Comparison of ENCODE assay signal across 23 mouse cellular contexts in the genomic region with DNA sequence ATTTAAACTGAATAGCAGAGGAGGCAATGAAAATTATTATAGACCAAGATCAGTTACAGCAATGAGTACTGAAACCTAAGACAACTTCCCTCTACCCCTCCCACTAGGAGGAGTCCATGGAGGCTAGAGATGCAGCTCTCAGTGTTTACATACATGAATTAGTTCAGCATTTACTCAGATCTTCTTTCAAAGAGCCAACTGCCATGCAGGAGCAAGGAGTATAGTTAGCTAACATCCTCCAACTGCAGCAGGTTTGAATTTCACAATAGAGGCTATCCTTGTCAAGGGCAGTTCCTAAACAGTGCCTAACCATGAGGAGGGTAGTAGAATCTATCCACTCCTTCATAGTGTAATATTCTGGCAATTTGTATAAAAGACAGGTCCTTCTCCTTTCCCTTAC. TPM values are rescaled to one million over a fixed set of nuclear protein-coding genes. Genes with fewer than 3 reads are reported as not detected.
DNase-seq lines count a peak whose midpoint lies in the region; ATAC-seq and TF ChIP-seq lines count a peak whose summit lies in the region.
"Had no signal": no experiment of that assay in that cellular context is flagged by ENCODE, and none has a peak within 500 bp of the region (broad histone marks: within the 10 kb centered on the region; RNA-seq: fewer than 3 reads in every experiment).

No protein-coding gene starts in this region.

- no peak overlapping the region for H3K27ac ChIP-seq in intestine, embryonic 16.5 days (ENCODE audit: low read length)
- H3K27ac ChIP-seq in intestine, postnatal 0 days (ENCODE audit: low read depth, low read length), result no peak overlapping the region
- H3K27ac ChIP-seq in embryonic facial prominence, embryonic 15.5 days (replicated peaks), result 0 out of 2 replicates have a peak overlapping the region, but pooled peaks have one; percentile 22
- H3K27ac ChIP-seq: embryonic facial prominence, embryonic 12.5 days; forebrain, embryonic 13.5 days; heart, adult 2 months; heart, embryonic 15.5 days; hindbrain, embryonic 10.5 days had no signal

- DNase-seq in skeletal muscle tissue, adult 2 months (ENCODE audit: low read depth, low spot score), result peak; percentile 39
- DNase-seq: adrenal gland, adult 2 months; adrenal gland, postnatal 25 days; cerebellum, adult 8-10 months; cerebellum, postnatal 14 days; embryo, embryonic 11 days; forebrain, postnatal 0 days; gastrocnemius, postnatal 25 days; heart, adult 2 months; heart, postnatal 14 days had no signal

- no peak overlapping the region for H3K9ac ChIP-seq in intestine, embryonic 16.5 days (ENCODE audit: low read depth, low read length)
- no peak overlapping the region for H3K9ac ChIP-seq in intestine, postnatal 0 days (ENCODE audit: low read depth, low read length)
- no peak overlapping the region for H3K9ac ChIP-seq in embryonic facial prominence, embryonic 15.5 days
- H3K9ac ChIP-seq: embryonic facial prominence, embryonic 12.5 days; forebrain, embryonic 13.5 days; forebrain, postnatal 0 days; heart, embryonic 15.5 days had no signal

- no peaks in the 10 kb centered on the region for H3K9me3 ChIP-seq in intestine, embryonic 16.5 days (ENCODE audit: control insufficient read depth, low read length)
- no peaks in the 10 kb centered on the region for H3K9me3 ChIP-seq in intestine, postnatal 0 days (ENCODE audit: control insufficient read depth)
- no peaks in the 10 kb centered on the region for H3K9me3 ChIP-seq in embryonic facial prominence, embryonic 15.5 days (replicated peaks)
- H3K9me3 ChIP-seq: embryonic facial prominence, embryonic 12.5 days; forebrain, embryonic 13.5 days; heart, embryonic 15.5 days; hindbrain, embryonic 10.5 days had no signal

- peak; percentile 50; the same call in 1 of the 2 replicates for ATAC-seq in intestine, embryonic 16.5 days
- ATAC-seq in intestine, postnatal 0 days, result no peak
- ATAC-seq in embryonic facial prominence, embryonic 15.5 days (ENCODE audit: insufficient number of reproducible peaks, low FRiP score, low TSS enrichment, low read depth), result no peak
- ATAC-seq in granulocyte monocyte progenitor cell, adult 5-6 weeks (replicated peaks; ENCODE audit: poor library complexity, severe bottlenecking), result peak; percentile 78
- ATAC-seq in cerebellum, adult (ENCODE audit: insufficient number of reproducible peaks, low FRiP score, low TSS enrichment), result no peak
- ATAC-seq: forebrain, embryonic 13.5 days; forebrain, postnatal 0 days; hindbrain, embryonic 16.5 days; inflammation-experienced regulatory T-cells, adult 6 months had no signal

- H3K36me3 ChIP-seq in intestine, embryonic 16.5 days (ENCODE audit: control insufficient read depth, insufficient read depth, low read length), result no peaks in the 10 kb centered on the region
- H3K36me3 ChIP-seq in intestine, postnatal 0 days (ENCODE audit: control insufficient read depth, insufficient read depth), result no peaks in the 10 kb centered on the region
- H3K36me3 ChIP-seq in embryonic facial prominence, embryonic 15.5 days, result no peaks in the 10 kb centered on the region
- H3K36me3 ChIP-seq: embryonic facial prominence, embryonic 12.5 days; heart, embryonic 15.5 days had no signal

- H3K4me2 ChIP-seq in intestine, embryonic 16.5 days (ENCODE audit: low read depth, low read length), result no peak overlapping the region
- no peak overlapping the region for H3K4me2 ChIP-seq in intestine, postnatal 0 days (replicated peaks; ENCODE audit: low read depth)
- H3K4me2 ChIP-seq in embryonic facial prominence, embryonic 15.5 days (replicated peaks), result no peak overlapping the region
- H3K4me2 ChIP-seq: embryonic facial prominence, embryonic 12.5 days; forebrain, embryonic 13.5 days; heart, embryonic 11.5 days; heart, embryonic 15.5 days had no signal

- no peak overlapping the region for H3K4me3 ChIP-seq in intestine, embryonic 16.5 days (ENCODE audit: low read length)
- no peak overlapping the region for H3K4me3 ChIP-seq in intestine, postnatal 0 days (ENCODE audit: low read depth, low read length)
- H3K4me3 ChIP-seq in embryonic facial prominence, embryonic 15.5 days (replicated peaks), result no peak overlapping the region
- H3K4me3 ChIP-seq: embryonic facial prominence, embryonic 12.5 days; forebrain, embryonic 13.5 days; heart, adult 2 months; heart, embryonic 15.5 days; hindbrain, embryonic 10.5 days had no signal

- no peak for TF ChIP-seq CTCF in intestine, postnatal 0 days (IDR thresholded peaks at IDR 0.05; ENCODE audit: low read depth)

- H3K27me3 ChIP-seq in intestine, embryonic 16.5 days (replicated peaks; ENCODE audit: control insufficient read depth, insufficient read depth, low read length), result no peaks in the 10 kb centered on the region
- H3K27me3 ChIP-seq in intestine, postnatal 0 days (replicated peaks; ENCODE audit: control insufficient read depth, insufficient read depth, low read length), result no peaks in the 10 kb centered on the region
- H3K27me3 ChIP-seq in embryonic facial prominence, embryonic 15.5 days, result no peaks in the 10 kb centered on the region
- H3K27me3 ChIP-seq: embryonic facial prominence, embryonic 12.5 days; forebrain, embryonic 13.5 days; heart, embryonic 15.5 days had no signal

- H3K4me1 ChIP-seq in intestine, embryonic 16.5 days (ENCODE audit: control insufficient read depth, insufficient read depth, low read length), result peaks cover 2% of the 10 kb centered on the region; the same call in 1 of the 2 replicates
- no peaks in the 10 kb centered on the region; the same call in 1 of the 2 replicates for H3K4me1 ChIP-seq in intestine, postnatal 0 days (replicated peaks; ENCODE audit: control insufficient read depth, insufficient read depth, low read length)
- H3K4me1 ChIP-seq in embryonic facial prominence, embryonic 15.5 days, result no peaks in the 10 kb centered on the region
- H3K4me1 ChIP-seq: forebrain, embryonic 13.5 days; heart, embryonic 15.5 days; hindbrain, embryonic 10.5 days had no signal

RNA-seq across cellular contexts. Expression of gene Zfyve9, which starts 12.1 kb away (rescaled TPM):
- 3.1 and 3.6 TPM in 2 replicates for polyA plus RNA-seq in intestine, embryonic 16.5 days (2015; fragmentation: Nextera tagmentation; extraction: Ambion mirVana)
- polyA plus RNA-seq in intestine, postnatal 0 days (2015; fragmentation: Nextera tagmentation; extraction: Ambion mirVana), result 5.0 and 6.1 TPM in 2 replicates
- polyA plus RNA-seq in embryonic facial prominence, embryonic 15.5 days (2015; fragmentation: Nextera tagmentation; extraction: Ambion mirVana), result 4.8 and 5.0 TPM in 2 replicates
- 0.11 and 1.3 TPM in 2 replicates for total RNA-seq in granulocyte monocyte progenitor cell, adult 5-6 weeks (2014; fragmentation: Nextera tagmentation)
- 0.56 and 1.3 TPM in 2 replicates for total RNA-seq in granulocyte monocyte progenitor cell, adult 5-6 weeks (2017)

RNA-seq across cellular contexts. Expression of gene 3110021N24Rik, which starts 49.1 kb away (rescaled TPM):
- polyA plus RNA-seq in intestine, embryonic 16.5 days (2015; fragmentation: Nextera tagmentation; extraction: Ambion mirVana), result 1.1 and 1.3 TPM in 2 replicates
- 1.3 and 2.2 TPM in 2 replicates for polyA plus RNA-seq in intestine, postnatal 0 days (2015; fragmentation: Nextera tagmentation; extraction: Ambion mirVana)
- polyA plus RNA-seq in embryonic facial prominence, embryonic 15.5 days (2015; fragmentation: Nextera tagmentation; extraction: Ambion mirVana), result 1.5 and 2.5 TPM in 2 replicates
- total RNA-seq in granulocyte monocyte progenitor cell, adult 5-6 weeks (2014; fragmentation: Nextera tagmentation), result not detected in 2 replicates
- total RNA-seq in granulocyte monocyte progenitor cell, adult 5-6 weeks (2017), result not detected in 2 replicates
- total RNA-seq: common myeloid progenitor, adult 5-6 weeks; forebrain, postnatal 0 days had no signal
- polyA plus RNA-seq: inflammation-experienced regulatory T-cells, adult 6 months had no signal

Comparison
In these comparisons a context has a peak if more than half of its experiments do, and no peak if none do; other contexts are left out.
1. ATAC-seq: peak in intestine, embryonic 16.5 days (single experiment) and granulocyte monocyte progenitor cell, adult 5-6 weeks (single experiment); none in intestine, postnatal 0 days (single experiment), embryonic facial prominence, embryonic 15.5 days (single experiment) and cerebellum, adult (single experiment).